Mouse (Mus musculus) brain, embryonic 18.5 days (tissue): ENCODE measurements around the gene Ascc3.
A peak's percentile ranks its signal among the peaks of the same experiment; 100 is the strongest.

Experiments
- DNase-seq: peaks from one replicate; pipeline ENCODE4 v3.0.0-alpha.2; 2012; ENCODE audit warnings: low read depth, low spot score

Gene Ascc3

GRCm38 (mm10) chr10:50762984-50763383 is 170.5 kb downstream of the Ascc3 start:
- DNase-seq: no peak

GRCm38 (mm10) chr10:50763457-50764310 is 171.2 kb downstream of the Ascc3 start:
- DNase-seq: no peak

GRCm38 (mm10) chr10:50772811-50773210 is 180.3 kb downstream of the Ascc3 start:
- DNase-seq: no peak

DNA sequence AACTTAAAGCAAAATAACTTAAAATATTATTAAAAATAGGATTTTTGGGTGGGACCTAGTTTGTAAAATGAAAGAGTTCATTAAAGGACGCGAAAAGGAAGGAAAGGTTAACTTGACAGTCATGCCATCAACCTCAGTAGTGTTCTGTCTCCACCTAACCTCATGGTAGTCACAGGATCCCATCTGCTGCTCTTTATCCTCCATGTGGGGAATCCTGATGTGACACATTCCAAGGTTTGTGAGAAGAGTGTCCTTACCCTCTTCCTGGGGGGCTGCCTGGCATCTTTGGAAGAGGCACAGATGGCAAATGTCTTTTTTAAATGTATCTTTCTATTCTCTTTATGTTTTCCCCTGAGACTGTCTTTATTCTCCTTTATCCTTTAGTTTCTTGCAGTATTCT is 181.4 kb downstream of the Ascc3 start:
- DNase-seq: no peak

DNA sequence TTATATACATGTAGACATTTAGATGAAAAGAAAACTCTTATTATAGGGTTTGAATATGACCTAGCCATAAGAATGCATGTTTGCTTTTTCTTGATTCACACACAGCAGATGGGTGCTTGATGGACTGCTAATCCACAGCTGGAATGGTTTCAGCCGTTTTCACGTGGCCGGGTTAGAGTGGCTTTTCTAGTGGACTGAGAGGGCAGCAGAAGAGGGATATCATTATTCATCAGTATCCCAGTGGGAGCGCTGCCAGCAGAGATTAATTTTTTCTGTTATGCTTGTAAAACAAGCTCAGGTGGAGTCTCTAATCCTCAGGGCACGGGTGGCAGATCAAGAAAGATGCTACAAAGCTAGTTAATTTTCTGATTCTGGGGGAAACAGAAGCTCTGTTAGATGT is 200.4 kb downstream of the Ascc3 start:
- no peak for DNase-seq

GRCm38 (mm10) chr10:50801594-50801993 is 209.1 kb downstream of the Ascc3 start:
- no peak for DNase-seq

DNA sequence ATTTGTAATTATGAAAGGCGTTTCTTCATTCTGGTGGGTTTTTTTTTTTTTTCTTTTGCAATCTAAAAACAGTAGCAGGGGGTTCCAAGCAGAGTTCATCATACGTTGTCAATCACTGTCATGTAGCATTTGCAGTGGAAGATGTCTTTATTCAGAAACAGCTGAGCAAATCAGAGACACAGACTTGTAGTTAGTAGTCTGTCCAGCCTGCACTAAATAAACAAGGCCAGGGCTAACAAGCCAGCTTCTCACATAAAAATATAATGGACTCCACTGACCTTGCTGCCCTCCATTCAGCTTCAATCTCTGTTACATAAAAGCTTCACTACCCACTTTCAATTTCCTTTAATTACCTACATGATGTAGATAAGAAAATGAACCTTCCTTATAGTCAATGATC is 209.9 kb downstream of the Ascc3 start:
- no peak for DNase-seq

GRCm38 (mm10) chr10:50806166-50806565 is 213.7 kb downstream of the Ascc3 start:
- DNase-seq: no peak

GRCm38 (mm10) chr10:50822363-50822762 is 229.9 kb downstream of the Ascc3 start:
- no peak for DNase-seq

- DNase-seq: no peak
These were observed 234.4 kb downstream of the Ascc3 start for GRCm38 (mm10) chr10:50826829-50827228.

GRCm38 (mm10) chr10:50834533-50834932 is 242.1 kb downstream of the Ascc3 start:
- DNase-seq: no peak

- DNase-seq: peak; percentile 51
These were observed 250.9 kb downstream of the Ascc3 start for GRCm38 (mm10) chr10:50843363-50843762.

GRCm38 (mm10) chr10:50868202-50868601 is 275.7 kb downstream of the Ascc3 start:
- DNase-seq: no peak

DNA sequence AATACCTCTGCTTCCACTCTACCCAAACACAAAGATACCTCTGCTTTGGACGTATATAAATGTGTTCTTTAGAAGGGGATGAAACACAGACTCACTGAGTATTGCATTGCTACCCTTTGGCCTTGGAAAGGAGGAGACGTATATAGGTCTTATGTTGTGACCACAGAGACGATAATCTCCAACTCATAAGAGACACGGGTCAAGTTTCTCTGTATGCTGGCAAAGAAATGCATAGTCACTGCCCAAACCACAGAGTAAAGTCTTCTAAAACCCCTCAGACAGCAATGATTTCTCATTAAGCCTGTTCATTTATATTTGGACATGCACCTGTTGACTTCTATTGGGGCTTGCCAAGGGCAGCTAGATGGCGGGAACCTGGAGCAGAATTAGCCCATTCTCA is 284.5 kb downstream of the Ascc3 start:
- no peak for DNase-seq

DNA sequence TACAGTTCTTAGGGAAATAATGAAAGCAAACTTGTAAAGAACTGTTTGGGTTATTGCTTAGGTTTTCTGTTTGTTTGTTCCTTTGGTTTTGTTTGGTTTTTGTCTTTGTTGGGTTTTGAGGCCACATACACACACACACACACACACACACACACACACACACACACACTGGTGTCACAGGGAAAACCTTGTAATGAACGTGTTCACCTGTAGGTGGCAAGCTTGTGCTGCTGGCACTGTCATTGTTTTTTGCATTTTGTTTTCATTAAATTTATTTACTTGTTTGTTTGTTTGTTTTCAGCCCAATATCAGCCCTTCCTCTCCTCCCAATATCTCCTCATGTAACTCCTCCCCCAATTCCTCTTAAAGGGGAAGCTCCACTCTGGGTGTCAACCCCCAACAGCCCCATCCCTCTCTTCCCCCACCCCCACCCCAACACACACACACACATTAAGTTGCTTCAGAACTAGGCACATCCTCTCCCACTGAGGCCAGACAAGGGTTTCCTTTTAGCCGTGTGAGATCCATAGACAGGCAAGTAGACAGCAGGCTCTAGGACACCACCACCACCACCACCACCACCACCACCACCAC is 289.1 kb downstream of the Ascc3 start:
- DNase-seq: no peak

DNA sequence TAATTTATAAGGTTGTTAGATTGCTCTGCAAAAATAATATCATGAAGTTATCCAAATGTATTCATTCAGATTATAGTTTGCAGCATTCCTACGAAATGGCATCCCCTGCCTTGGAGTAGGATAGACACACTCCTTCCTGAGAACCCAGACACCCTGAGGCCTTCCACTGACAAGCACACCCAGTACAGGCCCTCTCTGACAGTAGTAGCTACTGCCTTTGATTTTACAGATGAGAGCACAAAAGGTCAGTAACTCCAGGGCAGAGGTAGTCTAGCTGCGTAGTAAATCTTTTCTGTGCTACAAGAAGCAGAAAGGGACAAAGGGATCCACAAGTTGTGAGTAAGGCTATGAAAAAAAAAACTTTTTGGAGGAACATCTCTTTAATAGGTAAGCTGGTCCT is 289.9 kb downstream of the Ascc3 start:
- DNase-seq: no peak

DNA sequence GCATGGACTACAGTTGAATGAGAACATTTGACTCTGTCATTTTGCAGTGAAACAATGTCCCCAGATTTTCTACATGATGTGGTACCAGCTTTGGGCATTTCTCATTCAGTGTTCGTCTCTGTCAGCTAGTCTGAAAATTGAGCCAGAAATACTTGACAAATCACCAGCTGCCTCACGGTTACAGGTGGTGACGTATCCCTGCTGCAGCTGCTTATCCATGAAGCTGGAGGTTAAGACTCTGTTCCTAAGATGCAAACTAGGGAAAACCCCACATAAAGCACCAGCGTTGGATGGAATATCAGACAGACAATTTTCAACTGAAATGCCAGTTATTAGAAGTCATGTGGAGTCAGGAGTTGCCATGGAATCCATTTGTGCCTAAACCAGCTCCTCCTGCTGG is 293.8 kb downstream of the Ascc3 start:
- DNase-seq: no peak

DNA sequence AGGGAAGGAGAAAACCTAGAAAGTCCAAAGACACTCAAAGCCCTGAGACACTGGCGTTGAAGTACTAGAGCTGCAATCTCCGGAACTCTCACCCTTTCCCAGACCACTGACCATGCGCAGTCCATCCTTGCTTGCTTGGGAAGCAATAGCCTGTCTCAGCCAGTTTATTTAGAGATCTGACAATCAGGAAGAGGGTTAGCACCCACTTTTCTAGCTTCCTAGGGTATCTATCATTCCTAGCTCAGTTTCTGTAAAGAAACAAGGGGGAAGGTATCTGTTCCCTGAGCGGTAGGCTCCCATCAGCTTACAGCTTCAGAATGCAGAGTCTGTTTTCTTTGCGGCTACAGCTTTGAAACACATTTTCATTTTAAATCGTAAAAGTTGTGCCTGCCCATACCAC is 298.2 kb downstream of the Ascc3 start:
- no peak for DNase-seq

DNA sequence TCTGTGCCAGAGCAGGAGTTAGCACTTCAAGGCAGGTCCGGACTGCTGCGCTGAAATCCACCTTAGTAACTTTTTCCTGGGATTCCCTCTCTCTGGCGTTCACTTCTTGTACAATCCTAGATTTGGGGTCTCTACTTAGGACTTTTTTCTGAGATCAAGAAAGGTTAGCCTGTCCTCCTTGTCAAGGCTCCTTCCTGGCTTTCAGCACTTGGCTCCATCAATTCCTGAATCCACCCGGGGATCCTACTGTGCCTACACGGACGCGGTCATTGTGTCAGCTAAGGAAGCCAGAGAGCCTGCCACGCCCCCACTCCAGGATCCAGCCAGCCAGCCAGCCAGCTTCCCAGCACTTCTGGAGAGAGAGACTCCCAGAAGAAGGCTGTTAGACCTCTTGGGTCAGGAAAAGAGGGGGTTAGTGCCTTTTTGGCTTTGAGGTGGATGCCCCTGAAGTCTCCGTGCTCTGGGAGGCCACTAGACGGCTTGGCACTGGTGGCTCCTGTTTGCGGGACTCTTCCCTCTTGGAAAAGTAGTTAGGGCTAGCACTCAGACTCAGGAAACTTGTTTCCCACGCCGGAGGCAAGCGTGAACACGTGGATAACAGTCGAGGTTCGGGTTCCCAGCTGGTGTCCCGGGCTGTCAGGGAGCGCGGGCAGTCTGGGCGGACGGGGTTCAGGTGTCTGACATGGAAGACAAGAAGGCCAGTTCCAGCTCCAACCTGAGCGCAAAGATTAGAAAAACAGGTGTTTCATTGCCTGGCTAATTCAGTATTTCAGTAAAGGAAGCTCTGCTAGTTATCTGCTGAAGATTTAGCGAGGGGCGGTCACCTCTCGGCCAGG is 299.6 kb downstream of the Ascc3 start:
- no peak for DNase-seq

GRCm38 (mm10) chr10:50892751-50893320 is 300.4 kb downstream of the Ascc3 start:
- DNase-seq: no peak

DNA sequence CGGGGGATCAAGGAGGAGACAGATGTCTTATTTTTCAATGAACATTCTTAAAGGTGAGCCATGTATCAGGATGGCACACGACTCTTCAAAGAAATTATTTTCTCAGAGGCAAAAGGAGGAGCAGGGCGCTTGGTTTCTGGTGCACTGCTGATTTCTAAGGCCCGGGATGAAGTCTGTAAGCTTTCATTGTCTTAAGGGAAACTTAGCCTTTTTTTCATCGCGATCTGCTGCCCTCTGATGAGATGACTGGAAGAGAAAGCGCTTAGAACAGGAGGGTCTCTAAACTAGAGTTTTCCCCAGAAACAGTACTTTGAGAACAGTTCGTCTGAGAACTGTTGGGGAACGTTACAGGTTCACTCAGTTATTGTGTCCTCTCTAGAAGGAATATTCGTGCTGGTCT is 301.1 kb downstream of the Ascc3 start:
- DNase-seq: no peak
